Mouse (Mus musculus) spleen, adult 2 months (tissue): ENCODE data around the gene Areg.

Experiments
- CTCF ChIP-seq: fragments of 200-500 bp; IDR thresholded peaks from 2 replicates; pipeline ENCODE4 v1.5.1; 2011; ENCODE audit warnings: mild to moderate bottlenecking, inconsistent platforms; ENCODE audit not compliant: insufficient read depth, insufficient read length, insufficient replicate concordance; ENCODE audit errors: extremely low read depth
- POLR2A ChIP-seq: fragments of 200-500 bp; IDR thresholded peaks from 2 replicates; pipeline ENCODE4 v1.6.1; 2011; ENCODE audit warnings: low read depth, low read length, inconsistent platforms

DNA sequence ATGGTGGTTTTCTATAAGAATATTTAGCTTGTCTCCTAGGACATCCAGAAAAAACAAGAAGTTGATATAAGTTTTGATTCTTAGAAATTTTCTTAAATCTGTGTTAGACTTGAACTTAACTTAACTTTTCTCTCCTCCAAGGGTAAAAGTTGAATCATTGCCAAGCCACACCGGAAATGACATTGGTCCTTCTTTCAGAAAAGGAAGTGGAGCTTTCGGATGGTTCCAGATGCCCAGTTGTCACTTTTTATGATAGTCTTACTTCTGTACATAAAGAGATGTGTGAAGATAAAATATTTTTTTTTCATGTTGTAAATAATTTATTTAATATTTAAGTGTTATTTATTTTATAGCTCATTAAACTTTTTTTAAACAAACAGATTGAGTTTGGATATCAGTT is 8.7 kb downstream of the Areg start:
- no peak for TF ChIP-seq POLR2A
- no peak for TF ChIP-seq CTCF
